Mouse (Mus musculus) gonadal fat pad, adult 2 months (tissue): ENCODE results near the gene Stox1. TPM values are rescaled to one million over a fixed set of nuclear protein-coding genes. Genes with fewer than 3 reads are reported as not detected.

Experiments
- DNase-seq: peaks from one replicate; pipeline ENCODE4 v3.0.0-alpha.2; 2012; ENCODE audit warnings: low read depth
- polyA plus RNA-seq: library from polyadenylated mRNA; depleted of rRNA; stranded (reverse); fragments of >200 nt; gene quantifications from 2 replicates; pipeline ENCODE4 v1.2.3, GENCODE M21; 2012; rRNA removed

The Stox1 gene
- polyA plus RNA-seq, 1 experiment, result 1.4 TPM

DNA sequence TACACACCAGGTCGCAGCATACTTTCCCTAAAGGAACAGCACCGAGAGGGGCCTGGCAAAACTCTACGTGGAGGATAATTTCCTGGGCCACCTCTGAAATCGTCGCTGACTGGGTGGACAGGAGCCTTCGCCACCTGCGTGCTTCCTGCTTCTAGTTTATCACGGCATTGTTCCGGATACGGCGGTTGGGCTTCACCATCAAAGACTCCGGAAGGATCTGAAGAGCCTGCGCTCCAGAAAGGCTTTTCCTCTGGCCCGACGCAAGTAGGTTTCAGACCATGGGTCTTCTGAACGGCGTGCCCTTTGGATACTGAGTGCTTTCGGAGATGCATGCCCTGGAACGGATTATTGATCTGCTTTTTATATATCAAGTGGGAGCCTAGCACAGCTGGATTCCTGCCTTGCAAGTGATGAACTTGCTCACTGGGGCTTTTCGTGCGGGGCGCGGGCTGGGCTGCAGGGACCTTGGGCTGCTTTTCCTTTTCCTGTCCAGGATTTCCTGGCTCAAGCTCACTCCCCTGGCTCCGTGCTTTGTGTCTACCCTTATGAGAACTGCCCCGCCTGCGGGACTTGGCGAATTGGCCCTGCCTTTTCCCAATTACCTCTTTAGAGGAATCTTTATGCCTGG lies 60.9 kb downstream of the Stox1 start:
- DNase-seq, result no peak

DNA sequence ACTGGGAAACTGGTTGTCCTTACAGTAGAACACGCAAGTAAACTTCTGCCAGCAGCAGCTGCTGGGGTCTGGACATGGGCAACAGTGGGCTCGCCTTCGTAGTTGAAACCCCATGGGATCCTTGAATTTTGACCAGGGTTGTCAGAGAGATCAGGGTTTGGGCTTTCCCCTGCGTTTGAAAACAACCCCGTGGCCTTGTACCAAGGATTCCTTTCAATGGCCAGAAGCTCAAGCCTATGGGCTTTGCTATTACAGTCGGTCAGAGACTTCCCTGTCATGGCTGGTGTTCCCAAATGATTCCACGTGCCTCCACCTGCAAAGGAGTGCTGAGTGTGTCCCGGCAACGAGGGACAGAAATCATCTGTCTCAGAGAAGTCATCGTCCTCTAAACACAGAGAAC lies 61.8 kb downstream of the Stox1 start:
- no peak for DNase-seq

DNA sequence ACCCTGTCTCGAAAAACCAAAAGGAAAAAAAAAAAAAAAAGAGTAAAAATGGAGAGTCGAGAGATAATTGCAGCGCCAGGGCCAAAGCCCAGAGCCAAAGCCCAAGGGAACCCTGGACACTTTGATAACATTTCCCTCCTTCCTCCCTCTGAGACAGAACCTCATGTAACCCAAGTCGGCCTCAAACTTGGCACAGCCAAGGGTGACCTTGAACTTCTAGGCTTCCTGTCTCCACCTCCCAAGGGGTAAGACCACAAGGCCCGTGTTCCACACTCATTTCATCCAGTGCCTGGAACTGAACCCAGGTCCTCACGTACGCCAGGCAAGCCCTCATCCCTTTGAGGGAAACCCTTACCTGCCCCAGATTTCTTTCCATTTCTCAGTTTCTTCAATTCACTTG lies 69.2 kb downstream of the Stox1 start:
- no peak for DNase-seq

DNA sequence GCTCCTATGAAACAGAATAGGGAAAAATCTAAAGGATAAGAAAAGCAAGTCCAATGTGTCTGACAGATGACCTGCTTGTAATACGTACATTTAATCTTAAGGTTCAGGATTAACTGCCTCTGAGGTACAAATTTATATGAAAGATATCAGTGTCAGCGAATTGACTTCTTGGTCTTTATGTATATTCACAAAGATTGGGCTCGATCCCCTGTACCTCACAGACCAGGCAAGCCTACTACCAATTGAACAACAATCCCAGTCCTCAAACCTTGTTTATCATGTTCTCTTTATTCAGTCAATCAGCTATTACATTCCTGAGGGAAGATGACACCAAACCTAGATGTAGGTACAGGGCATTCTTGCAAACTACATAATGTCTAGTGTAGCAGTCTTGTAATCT lies 74.0 kb downstream of the Stox1 start:
- DNase-seq, result no peak

DNA sequence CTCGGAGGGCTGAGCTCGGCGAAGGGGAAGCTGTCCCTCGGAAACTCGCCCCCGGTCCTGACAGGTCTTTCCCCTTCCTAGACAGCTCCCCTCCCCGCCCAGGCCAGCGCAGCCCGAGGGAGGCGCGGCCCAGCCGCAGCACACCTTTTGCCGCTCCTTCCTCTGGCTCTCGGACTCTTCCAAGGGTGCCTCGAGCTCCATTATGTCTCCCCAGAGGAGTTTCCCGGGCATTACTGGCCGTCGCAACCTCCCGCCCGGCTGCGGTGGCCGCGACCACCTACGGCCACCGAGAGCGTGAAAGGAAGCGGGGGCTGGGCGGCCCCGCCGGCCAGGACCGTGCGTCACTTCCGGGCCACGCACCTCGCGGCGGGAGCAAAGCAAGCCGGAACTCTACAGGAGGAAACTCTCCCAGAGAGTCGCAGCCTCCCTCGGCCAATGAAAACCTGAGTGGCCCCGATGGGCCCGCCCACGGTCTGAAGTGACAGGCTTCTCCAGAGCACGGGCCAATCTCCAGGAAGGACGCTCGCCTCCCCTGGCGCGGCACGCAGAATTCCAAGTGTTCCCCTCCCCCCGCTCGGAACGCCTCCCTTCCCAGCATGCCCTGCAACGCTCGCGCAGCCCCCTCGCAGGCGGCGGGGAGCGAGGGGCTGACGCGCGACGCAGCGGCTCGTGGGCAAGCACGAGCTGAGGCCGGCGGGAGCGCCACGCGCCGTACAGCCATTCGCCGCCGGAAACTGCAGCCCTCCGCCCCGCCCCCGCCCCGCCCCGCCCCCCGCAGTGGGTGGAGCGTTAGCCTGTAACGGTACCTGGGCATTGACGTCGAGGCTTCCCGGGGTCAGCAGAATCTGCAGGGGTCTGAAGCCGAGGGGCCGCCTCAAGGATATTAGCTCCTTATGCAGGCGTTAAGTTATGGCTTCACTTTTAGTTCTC lies 74.8 kb downstream of the Stox1 start, which contains the start of gene Ddx50:
Ddx50 (minus strand) TSS at position 338 of the 930 bp plus-strand sequence.
- peak; percentile 77 for DNase-seq

DNA sequence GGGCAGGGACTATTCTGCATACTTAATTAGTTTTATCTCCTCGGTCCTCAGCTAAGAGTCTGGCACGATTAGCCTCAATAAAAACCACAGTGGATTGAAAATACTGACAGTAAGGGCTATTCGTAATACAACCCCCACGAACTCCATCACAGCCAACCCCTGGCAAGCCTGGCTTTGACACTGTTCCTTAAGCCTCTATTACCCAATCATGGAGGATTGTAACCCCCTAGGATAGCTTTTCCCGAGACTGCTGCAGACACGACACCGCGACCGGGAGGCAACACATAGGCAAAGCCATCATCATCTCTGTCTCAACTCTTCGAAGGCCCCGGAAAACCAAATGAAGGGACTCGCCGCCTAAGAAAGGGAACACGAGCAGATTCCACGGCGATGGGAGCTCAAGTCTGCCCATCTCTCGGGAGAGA lies 75.6 kb downstream of the Stox1 start:
- no peak for DNase-seq

Other genes with a start within 250 kb of the Stox1 start
- 15.8 and 16.5 TPM in 2 replicates for gene Vps26a, start 239.3 kb downstream of the Stox1 start, polyA plus RNA-seq
- 54.0 and 55.6 TPM in 2 replicates for gene Srgn, start 198.7 kb downstream of the Stox1 start, polyA plus RNA-seq
- gene Kif1bp, start 147.7 kb downstream of the Stox1 start, polyA plus RNA-seq, result 26.0 and 34.4 TPM in 2 replicates
- 13.8 and 15.6 TPM in 2 replicates for gene Ddx21, start 123.8 kb downstream of the Stox1 start, polyA plus RNA-seq
- 19.5 and 24.8 TPM in 2 replicates for gene Ddx50, start 74.9 kb downstream of the Stox1 start, polyA plus RNA-seq
- 62.2 and 72.1 TPM in 2 replicates for gene Ccar1, start 66.2 kb upstream of the Stox1 start, polyA plus RNA-seq
- 1.1 and 1.3 TPM in 2 replicates for gene Tet1, start 182.9 kb upstream of the Stox1 start, polyA plus RNA-seq
- 55.2 and 79.9 TPM in 2 replicates for gene Slc25a16, start 194.5 kb upstream of the Stox1 start, polyA plus RNA-seq
- gene Dna2, start 220.9 kb upstream of the Stox1 start, polyA plus RNA-seq, result 2.6 and 2.7 TPM in 2 replicates